Mouse (Mus musculus): ENCODE results near the gene Epp13. TPM values are rescaled to one million over a fixed set of nuclear protein-coding genes. Genes with fewer than 3 reads are reported as not detected.
A peak's percentile ranks its signal among the peaks of the same experiment; 100 is the strongest.
"Not testable (repeated sequence)": the region's sequence is repeated elsewhere in the genome, so short reads cannot be mapped to it uniquely, and the experiment has no call there.

Epp13 gene
- total RNA-seq, 2 experiments from 2014 or later, result not detected

GRCm38 (mm10) chr7:6285366-6285765, 32.9 kb downstream of the Epp13 start:
- DNase-seq, result peak in 1 of 2 experiments; percentile 5

GRCm38 (mm10) chr7:6285842-6286705, 33.6 kb downstream of the Epp13 start, which contains the start of gene Zfp667:
Gene Zfp667, plus strand, starts transcription at chr7:6286579.
- peak; percentile 98 to 99 for DNase-seq

- peak in 1 of 2 experiments; percentile 15 for DNase-seq
These were observed 34.5 kb downstream of the Epp13 start for GRCm38 (mm10) chr7:6286921-6287531.

DNA sequence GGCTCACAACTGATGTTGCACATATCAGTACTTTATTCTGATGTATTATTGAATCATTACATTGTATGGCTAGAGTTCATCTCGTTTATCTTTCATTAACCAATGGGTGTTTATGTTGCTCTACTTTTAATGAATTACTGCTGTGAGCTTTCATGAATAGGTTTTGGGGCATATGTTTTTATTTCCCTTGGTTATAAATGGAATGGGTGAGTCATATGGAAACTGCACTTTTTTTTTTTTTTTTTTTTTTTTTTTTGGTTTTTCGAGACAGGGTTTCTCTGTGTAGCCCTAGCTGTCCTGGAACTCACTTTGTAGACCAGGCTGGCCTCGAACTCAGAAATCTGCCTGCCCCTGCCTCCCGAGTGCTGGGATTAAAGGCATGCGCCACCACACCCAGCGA, 38.6 kb downstream of the Epp13 start:
- not testable (repeated sequence) for DNase-seq

GRCm38 (mm10) chr7:6300796-6301195, 48.3 kb downstream of the Epp13 start:
- not testable (repeated sequence) for DNase-seq

GRCm38 (mm10) chr7:6330458-6331232, 78.1 kb downstream of the Epp13 start:
- no peak for DNase-seq

GRCm38 (mm10) chr7:6331233-6331956, 78.9 kb downstream of the Epp13 start, which contains the start of gene Zfp583:
Gene Zfp583, minus strand, starts transcription at chr7:6331285.
- DNase-seq, result peak; percentile 87 to 88

Other genes starting within 250 kb of the Epp13 start
- not detected for gene Vmn1r65, start 241.7 kb upstream of the Epp13 start, total RNA-seq (2021)
- not detected for gene Nlrp4c, start 207.5 kb upstream of the Epp13 start, total RNA-seq (2021)
- gene Zfp787, start 96.7 kb upstream of the Epp13 start, total RNA-seq (2021), result 10 to 100 TPM; 31.3 to 32.3 TPM
- gene Zfp444, start 80.5 kb upstream of the Epp13 start, total RNA-seq (2021), result 10 to 100 TPM; 12.3 to 13.6 TPM
- gene Galp, start 55.6 kb upstream of the Epp13 start, total RNA-seq (2021), result not detected
- not detected for gene Zscan5b, start 30.4 kb upstream of the Epp13 start, total RNA-seq (2021)
- gene Zfp667, start 33.9 kb downstream of the Epp13 start, total RNA-seq (2021), result 1 to 10 TPM; 2.7 to 3.7 TPM
- gene Zfp583, start 78.6 kb downstream of the Epp13 start, total RNA-seq (2021), result 1 to 10 TPM; 2.9 to 3.0 TPM
- gene Gm3854, start 91.0 kb downstream of the Epp13 start, total RNA-seq (2021), result under 1 TPM; 0.22 to 0.36 TPM
- gene Zfp78, start 110.6 kb downstream of the Epp13 start, total RNA-seq (2021), result 1 to 10 TPM; 2.2 to 2.5 TPM
- 1 to 10 TPM; 2.8 to 3.7 TPM for gene Zfp28, start 130.6 kb downstream of the Epp13 start, total RNA-seq (2021)
- not detected for gene Smim17, start 146.0 kb downstream of the Epp13 start, total RNA-seq (2021)
- not detected for gene Gm20715, start 157.6 kb downstream of the Epp13 start, total RNA-seq (2021)
- gene Olfr1344, start 186.0 kb downstream of the Epp13 start, total RNA-seq (2021), result not detected
- not detected for gene Olfr1336, start 203.5 kb downstream of the Epp13 start, total RNA-seq (2021)
- gene Olfr1346, start 214.4 kb downstream of the Epp13 start, total RNA-seq (2021), result not detected
- not detected for gene Olfr5, start 234.2 kb downstream of the Epp13 start, total RNA-seq (2021)
- not detected for gene Olfr1347, start 247.0 kb downstream of the Epp13 start, total RNA-seq (2021)